8 mouse cellular contexts compared by ENCODE assay signal in the genomic region with DNA sequence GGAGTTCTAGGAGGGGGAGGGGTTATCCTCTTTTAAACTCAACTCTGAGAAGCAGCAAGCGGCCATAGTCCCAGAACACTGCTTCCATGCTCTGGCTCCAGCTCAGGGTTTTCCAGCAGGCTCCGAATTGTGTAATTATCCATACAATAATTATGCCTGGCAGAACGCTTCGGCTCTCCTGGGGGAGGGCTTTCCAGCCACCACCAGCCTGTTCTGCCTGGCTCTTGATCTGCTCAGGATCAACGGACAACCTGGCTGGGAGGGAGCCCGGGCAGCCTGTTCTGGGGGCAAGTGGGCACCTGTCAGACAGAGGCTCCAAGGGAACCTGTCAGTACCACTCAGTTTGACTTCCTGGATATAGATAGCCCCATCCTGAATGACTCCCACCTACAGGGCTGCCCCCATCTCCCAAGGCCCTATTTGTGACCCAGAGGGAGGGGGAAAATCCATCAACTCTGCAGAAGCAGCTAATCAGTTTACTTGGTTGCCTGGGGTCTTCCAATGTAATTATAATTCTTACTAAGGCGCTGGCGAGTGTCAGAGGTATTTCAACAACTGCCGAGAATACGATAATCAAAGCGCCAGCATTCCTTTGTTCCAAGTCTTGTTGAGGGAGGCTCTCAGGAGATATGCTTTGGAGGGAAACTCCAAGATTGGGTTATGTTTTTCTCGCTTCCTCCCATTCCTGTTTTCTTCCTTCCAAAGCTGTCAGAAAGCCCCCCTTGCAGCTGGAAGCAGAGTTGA.
DNase-seq lines count a peak whose midpoint lies in the region; ATAC-seq lines count a peak whose summit lies in the region.

No protein-coding gene starts in this region.

- H3K27me3 ChIP-seq in forebrain, embryonic 14.5 days (replicated peaks; ENCODE audit: control insufficient read depth, insufficient read depth, low read length): no peaks in the 10 kb centered on the region
- H3K27me3 ChIP-seq in midbrain, embryonic 14.5 days (ENCODE audit: control insufficient read depth, insufficient read depth, low read length): no peaks in the 10 kb centered on the region

- peak overlapping the region; percentile 86 for H3K27ac ChIP-seq in forebrain, embryonic 14.5 days (ENCODE audit: low read depth, low read length)
- peak overlapping the region; percentile 89 for H3K27ac ChIP-seq in midbrain, embryonic 14.5 days (replicated peaks; ENCODE audit: low read depth, low read length)

- no peak overlapping the region for H3K9ac ChIP-seq in forebrain, embryonic 14.5 days (ENCODE audit: low read length)
- H3K9ac ChIP-seq in midbrain, embryonic 14.5 days (replicated peaks; ENCODE audit: low read length): no peak overlapping the region

- no peaks in the 10 kb centered on the region for H3K36me3 ChIP-seq in forebrain, embryonic 14.5 days (ENCODE audit: control insufficient read depth, insufficient read depth, low read length)
- H3K36me3 ChIP-seq in midbrain, embryonic 14.5 days (ENCODE audit: control insufficient read depth, insufficient read depth, low read length): no peaks in the 10 kb centered on the region

- peak; percentile 43 for ATAC-seq in frontal cortex, adult (ENCODE audit: low TSS enrichment)
- peak; percentile 72 for ATAC-seq in forebrain, embryonic 14.5 days
- ATAC-seq in midbrain, embryonic 14.5 days (ENCODE audit: low FRiP score, low TSS enrichment): peak; percentile 39; the same call in 1 of the 2 replicates

- 27% methylated on average over 12 of the region's 12 CpGs for WGBS in forebrain, embryonic 14.5 days
- WGBS in midbrain, embryonic 14.5 days: 40% methylated on average over 12 of the region's 12 CpGs

- H3K4me3 ChIP-seq in forebrain, embryonic 14.5 days (ENCODE audit: low read depth, low read length): no peak overlapping the region
- no peak overlapping the region for H3K4me3 ChIP-seq in midbrain, embryonic 14.5 days (replicated peaks; ENCODE audit: low read depth, low read length)

- peak overlapping the region; percentile 16; the same call in 1 of the 2 replicates for H3K4me2 ChIP-seq in forebrain, embryonic 14.5 days (ENCODE audit: low read length)
- H3K4me2 ChIP-seq in midbrain, embryonic 14.5 days (ENCODE audit: low read length): peak overlapping the region; percentile 27; the same call in 1 of the 2 replicates

- no peak for DNase-seq in frontal cortex, postnatal 36 days (ENCODE audit: low spot score in 2 of 2)
- DNase-seq in cerebellum, adult 11 months: peak; percentile 52
- DNase-seq in forebrain, embryonic 14.5 days (ENCODE audit: low spot score): peak; percentile 83
- DNase-seq in midbrain, embryonic 14.5 days: peak; percentile 74
- DNase-seq in gastrocnemius, postnatal 25 days: no peak
- no peak for DNase-seq in embryo, embryonic 9.5 days (ENCODE audit: extremely low spot score)
- no peak for DNase-seq in thymus, postnatal 10 days (ENCODE audit: low spot score in 2 of 2)

- peaks cover 17% of the 10 kb centered on the region for H3K4me1 ChIP-seq in forebrain, embryonic 14.5 days (ENCODE audit: control insufficient read depth, insufficient read depth, low read length)
- peaks cover 22% of the 10 kb centered on the region for H3K4me1 ChIP-seq in midbrain, embryonic 14.5 days (ENCODE audit: control insufficient read depth, insufficient read depth, low read length)

- no peaks in the 10 kb centered on the region for H3K9me3 ChIP-seq in forebrain, embryonic 14.5 days (replicated peaks; ENCODE audit: control insufficient read depth, low read length)
- H3K9me3 ChIP-seq in midbrain, embryonic 14.5 days (ENCODE audit: control insufficient read depth, low read length): no peaks in the 10 kb centered on the region

Comparison
In these comparisons a context has a peak if more than half of its experiments do, and no peak if none do; other contexts are left out.
1. DNase-seq: peak in cerebellum, adult 11 months (single experiment), forebrain, embryonic 14.5 days (single experiment) and midbrain, embryonic 14.5 days (single experiment); none in frontal cortex, postnatal 36 days (0 of 2), gastrocnemius, postnatal 25 days (single experiment), embryo, embryonic 9.5 days (single experiment) and thymus, postnatal 10 days (0 of 2).
2. Peak in every context shown above with its lines, with median percentiles within 50 percentile points of each other: ATAC-seq.